Mouse (Mus musculus) stomach, adult 2 months (tissue): ENCODE results near the gene Akr1b7. TPM values are rescaled to one million over a fixed set of nuclear protein-coding genes. Genes with fewer than 3 reads are reported as not detected.

Experiments
- polyA plus RNA-seq: library from polyadenylated mRNA; depleted of rRNA; stranded (reverse); fragments of >200 nt; gene quantifications from 2 replicates; pipeline ENCODE4 v1.2.3, GENCODE M21; 2012; rRNA removed

Akr1b7 gene
- 0.12 and 0.28 TPM in 2 replicates for polyA plus RNA-seq

GRCm38 (mm10) chr6:34412023-34412422 lies at the start of gene Akr1b7:
Akr1b7 (plus strand) TSS chr6:34412334.

GRCm38 (mm10) chr6:34384110-34384661 lies 27.9 kb upstream of the Akr1b7 start, which contains the start of gene Akr1b10:
Akr1b10 (plus strand) TSS chr6:34384218.

Other genes starting within 250 kb of the Akr1b7 start
- 2.5 and 3.9 TPM in 2 replicates for gene Slc35b4, start 235.2 kb upstream of the Akr1b7 start, polyA plus RNA-seq
- gene Akr1b3, start 94.9 kb upstream of the Akr1b7 start, polyA plus RNA-seq, result 99.6 and 113 TPM in 2 replicates
- 20.9 and 28.4 TPM in 2 replicates for gene Akr1b8, start 58.2 kb upstream of the Akr1b7 start, polyA plus RNA-seq
- gene Akr1b10, start 28.1 kb upstream of the Akr1b7 start, polyA plus RNA-seq, result 4.2 and 5.5 TPM in 2 replicates
- gene Bpgm, start 63.9 kb downstream of the Akr1b7 start, polyA plus RNA-seq, result 3.4 and 4.7 TPM in 2 replicates
- gene Cald1, start 186.2 kb downstream of the Akr1b7 start, polyA plus RNA-seq, result 3.2 and 8.5 TPM in 2 replicates